Mouse (Mus musculus) small intestine, adult 2 months (tissue): ENCODE results near the gene Kif16b. TPM values are rescaled to one million over a fixed set of nuclear protein-coding genes. Genes with fewer than 3 reads are reported as not detected.

Source experiments
- H3K27ac ChIP-seq: fragments of 200-500 bp; 2 replicates; pipeline ENCODE4 v1.5.1; 2012; ENCODE audit warnings: low read depth, low read length, control low read depth, inconsistent platforms; ENCODE audit not compliant: insufficient read depth
- H3K27me3 ChIP-seq: fragments of 200-500 bp; 2 replicates; pipeline ENCODE4 v1.6.1; 2012; ENCODE audit warnings: mild to moderate bottlenecking, moderate library complexity, low read length, inconsistent platforms; ENCODE audit not compliant: control insufficient read depth, insufficient read depth
- H3K36me3 ChIP-seq: fragments of 200-500 bp; 2 replicates; pipeline ENCODE4 v1.6.1; 2012; ENCODE audit warnings: mild to moderate bottlenecking, low read length, control low read depth, inconsistent platforms; ENCODE audit not compliant: control insufficient read depth, insufficient read depth
- H3K4me1 ChIP-seq: fragments of 200-500 bp; 2 replicates; pipeline ENCODE4 v1.6.1; 2012; ENCODE audit warnings: low read length, inconsistent platforms, mixed read lengths; ENCODE audit not compliant: control insufficient read depth, insufficient read depth, insufficient read length
- H3K4me3 ChIP-seq: fragments of 200-500 bp; 2 replicates; pipeline ENCODE4 v1.5.1; 2012; ENCODE audit warnings: low read depth, mild to moderate bottlenecking, control low read depth, inconsistent platforms, low read length, moderate library complexity
- CTCF ChIP-seq: fragments of 200-500 bp; IDR thresholded peaks from 2 replicates; pipeline ENCODE4 v1.5.1; 2012; ENCODE audit warnings: low read depth, mild to moderate bottlenecking, control low read depth, inconsistent platforms, low read length, moderate library complexity, mixed read lengths; ENCODE audit not compliant: insufficient replicate concordance, insufficient read length; ENCODE audit errors: extremely low read depth
- POLR2A ChIP-seq: fragments of 200-500 bp; IDR thresholded peaks from 2 replicates; pipeline ENCODE4 v1.6.1; 2012; ENCODE audit warnings: low read depth, mild to moderate bottlenecking, control low read depth, inconsistent platforms, low read length, moderate library complexity
- WGBS: fragments of 180-500 bp; shearing (Covaris S2); methylation state at CpG from one replicate; pipeline ENCODE4 v1.1.7; 2018; 5-methylcytosine and 5-hydroxymethylcytosine counted together
- polyA plus RNA-seq: library from polyadenylated mRNA; depleted of rRNA; stranded (reverse); fragments of >200 nt; gene quantifications from 2 replicates; pipeline ENCODE4 v1.2.3, GENCODE M21; 2012

Gene Kif16b
- polyA plus RNA-seq, 1 experiment, result 12.5 TPM

- Histone ChIP-seq H3K27me3 (no peaks in the 10 kb centered on the region), H3K27ac (no peak overlapping the region), H3K36me3 (no peaks in the 10 kb centered on the region), H3K4me1 (peaks cover 8% of the 10 kb centered on the region; the same call in 1 of the 2 replicates), H3K4me3 (no peak overlapping the region)
- TF ChIP-seq CTCF, result no peak
- TF ChIP-seq POLR2A, result no peak
- 90% methylated on average over 4 of the region's 4 CpGs for WGBS
Measured at GRCm38 (mm10) chr2:142625756-142626155, 275.6 kb downstream of the Kif16b start.

DNA sequence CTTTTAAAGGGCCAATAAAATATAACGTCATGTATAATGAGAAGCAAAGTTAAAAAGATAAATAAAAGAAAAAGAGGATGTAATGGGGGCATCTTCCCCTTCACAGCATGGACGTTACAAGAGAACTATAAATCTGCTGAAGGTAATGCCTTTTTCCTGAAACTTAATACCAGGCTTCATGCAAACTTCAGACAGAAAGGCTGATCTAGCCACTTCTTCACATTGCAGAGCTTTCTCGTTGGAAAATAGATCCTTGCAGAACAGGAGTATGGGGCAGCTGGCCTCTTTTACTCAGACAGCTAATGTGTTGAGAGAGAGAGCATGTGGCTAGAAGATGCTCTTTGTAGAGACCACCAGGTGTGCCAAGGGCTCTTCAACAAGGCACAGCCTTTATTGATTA is 276.2 kb downstream of the Kif16b start:
- no peaks in the 10 kb centered on the region for H3K36me3 ChIP-seq
- no peak overlapping the region for H3K4me3 ChIP-seq
- TF ChIP-seq CTCF, result no peak
- TF ChIP-seq POLR2A, result no peak
- peaks cover 6% of the 10 kb centered on the region; the same call in 1 of the 2 replicates for H3K4me1 ChIP-seq
- H3K27me3 ChIP-seq, result no peaks in the 10 kb centered on the region
- 70% methylated on average over 3 of the region's 3 CpGs for WGBS
- H3K27ac ChIP-seq, result no peak overlapping the region

- Histone ChIP-seq H3K4me1 (peaks cover 1% of the 10 kb centered on the region; the same call in 1 of the 2 replicates), H3K36me3 (peaks cover 2% of the 10 kb centered on the region; the same call in 1 of the 2 replicates), H3K4me3 (no peak overlapping the region), H3K27ac (no peak overlapping the region), H3K27me3 (no peaks in the 10 kb centered on the region)
- no peak for TF ChIP-seq CTCF
- no peak for TF ChIP-seq POLR2A
- WGBS, result 91% methylated on average over 2 of the region's 2 CpGs
Measured at GRCm38 (mm10) chr2:142624254-142624653, 277.1 kb downstream of the Kif16b start.

GRCm38 (mm10) chr2:142621152-142621551 is 280.2 kb downstream of the Kif16b start:
- WGBS, result 44% methylated on average over 4 of the region's 4 CpGs
- Histone ChIP-seq H3K4me1 (no peaks in the 10 kb centered on the region), H3K4me3 (no peak overlapping the region), H3K36me3 (peaks cover 4% of the 10 kb centered on the region; the same call in 1 of the 2 replicates), H3K27me3 (no peaks in the 10 kb centered on the region), H3K27ac (no peak overlapping the region)
- TF ChIP-seq POLR2A, result no peak
- TF ChIP-seq CTCF, result no peak

GRCm38 (mm10) chr2:142619926-142620325 is 281.4 kb downstream of the Kif16b start:
- no peaks in the 10 kb centered on the region for H3K4me1 ChIP-seq
- H3K4me3 ChIP-seq, result no peak overlapping the region
- H3K27ac ChIP-seq, result no peak overlapping the region
- H3K36me3 ChIP-seq, result peaks cover 4% of the 10 kb centered on the region; the same call in 1 of the 2 replicates
- no peaks in the 10 kb centered on the region for H3K27me3 ChIP-seq
- TF ChIP-seq POLR2A, result no peak
- TF ChIP-seq CTCF, result no peak

GRCm38 (mm10) chr2:142614535-142614934 is 286.8 kb downstream of the Kif16b start:
- Histone ChIP-seq H3K4me1 (no peaks in the 10 kb centered on the region), H3K27ac (no peak overlapping the region), H3K27me3 (no peaks in the 10 kb centered on the region), H3K4me3 (no peak overlapping the region), H3K36me3 (peaks cover 4% of the 10 kb centered on the region; the same call in 1 of the 2 replicates)
- WGBS, result 73% methylated on average over 5 of the region's 5 CpGs
- TF ChIP-seq POLR2A (no peak), CTCF (no peak)

DNA sequence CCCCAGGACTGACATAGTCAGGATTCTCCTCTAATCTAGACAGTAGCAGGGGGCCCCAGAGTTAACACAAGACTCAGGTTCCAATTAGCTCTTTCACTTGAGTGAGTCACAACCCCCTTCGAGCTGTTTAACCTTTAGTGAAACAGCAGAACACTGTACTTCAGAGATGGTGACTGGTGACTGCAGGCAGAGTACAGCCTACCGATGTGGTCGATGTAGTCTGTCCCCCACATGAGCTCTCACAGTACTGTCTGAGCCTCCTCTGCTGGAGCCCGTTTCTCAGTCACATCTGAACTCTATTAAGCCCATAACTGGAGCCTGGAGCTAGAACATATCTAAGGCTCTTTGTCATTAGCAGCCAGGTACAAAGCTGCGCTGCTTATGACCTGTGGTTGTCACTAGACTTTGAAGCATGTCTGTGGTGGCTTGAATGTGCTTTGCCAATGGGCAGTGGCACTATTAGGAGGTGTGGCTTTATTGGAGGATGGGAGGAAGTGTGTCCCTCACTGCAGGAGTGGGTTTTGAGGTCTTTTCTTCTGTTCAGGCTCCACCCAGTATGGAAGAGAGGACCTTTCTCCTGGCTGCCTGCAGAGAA is 288.9 kb downstream of the Kif16b start:
- H3K4me1 ChIP-seq, result no peaks in the 10 kb centered on the region
- WGBS, result 82% methylated on average over 5 of the region's 5 CpGs
- peaks cover 2% of the 10 kb centered on the region; the same call in 1 of the 2 replicates for H3K36me3 ChIP-seq
- H3K27me3 ChIP-seq, result no peaks in the 10 kb centered on the region
- H3K27ac ChIP-seq, result no peak overlapping the region
- no peak overlapping the region for H3K4me3 ChIP-seq
- no peak for TF ChIP-seq POLR2A
- no peak for TF ChIP-seq CTCF
